Mouse (Mus musculus) limb, embryonic 14.5 days (tissue): ENCODE results near the gene Akr1c14. TPM values are rescaled to one million over a fixed set of nuclear protein-coding genes. Genes with fewer than 3 reads are reported as not detected.

ENCODE experiments used
- ATAC-seq: fragments of 200-750 bp; cut with Nextera tagmentation; 2 replicates; pipeline ENCODE4 v1.8.0; 2017; ENCODE audit warnings: low read depth, moderate number of reproducible peaks, moderate TSS enrichment; ENCODE audit not compliant: low FRiP score
- DNase-seq: peaks from one replicate; pipeline ENCODE4 v3.0.0-alpha.2; 2015; ENCODE audit warnings: low spot score
- H3K27ac ChIP-seq: fragments of 300-500 bp; sonication (generic); replicated peaks from 2 replicates; pipeline ENCODE4 v1.5.1; 2014; ENCODE audit warnings: low read depth, mild to moderate bottlenecking, low read length, moderate library complexity, mixed read lengths
- H3K27me3 ChIP-seq: fragments of 300-500 bp; sonication (generic); 2 replicates; pipeline ENCODE4 v1.6.1; 2014; ENCODE audit warnings: low read length, mixed read lengths; ENCODE audit not compliant: control insufficient read depth, insufficient read depth
- H3K36me3 ChIP-seq: fragments of 300-500 bp; sonication (generic); 2 replicates; pipeline ENCODE4 v1.6.1; 2014; ENCODE audit warnings: mild to moderate bottlenecking, low read length, moderate library complexity, mixed read lengths; ENCODE audit not compliant: control insufficient read depth, insufficient read depth
- H3K4me1 ChIP-seq: fragments of 300-500 bp; sonication (generic); 2 replicates; pipeline ENCODE4 v1.6.1; 2014; ENCODE audit warnings: antibody characterized with exemption, low read length, mixed read lengths; ENCODE audit not compliant: control insufficient read depth, insufficient read depth
- H3K4me2 ChIP-seq: fragments of 300-500 bp; sonication (generic); replicated peaks from 2 replicates; pipeline ENCODE4 v1.6.1; 2014; ENCODE audit warnings: low read depth, mild to moderate bottlenecking, low read length, moderate library complexity; ENCODE audit not compliant: severe bottlenecking
- H3K4me3 ChIP-seq: fragments of 300-500 bp; sonication (generic); replicated peaks from 2 replicates; pipeline ENCODE4 v1.5.1; 2014; ENCODE audit warnings: low read length
- H3K9ac ChIP-seq: fragments of 300-500 bp; sonication (generic); 2 replicates; pipeline ENCODE4 v1.6.1; 2014; ENCODE audit warnings: mild to moderate bottlenecking, low read depth, low read length, moderate library complexity; ENCODE audit not compliant: severe bottlenecking
- H3K9me3 ChIP-seq: fragments of 300-500 bp; sonication (generic); 2 replicates; pipeline ENCODE4 v1.6.1; 2016; ENCODE audit warnings: low read length; ENCODE audit not compliant: control insufficient read depth
- POLR2A ChIP-seq: fragments of 200-500 bp; IDR thresholded peaks from 2 replicates; pipeline ENCODE4 v1.8.0; 2012; ENCODE audit warnings: inconsistent platforms, mild to moderate bottlenecking, moderate library complexity, borderline replicate concordance; ENCODE audit not compliant: insufficient read depth, insufficient read length; ENCODE audit errors: extremely low read depth
- WGBS: fragments of 180-500 bp; shearing (Covaris S2); extraction: QIAGEN DNeasy Blood & Tissue Kit; methylation state at CpG from one replicate; pipeline ENCODE4 v1.1.7; 2014; 5-methylcytosine and 5-hydroxymethylcytosine counted together
- polyA plus RNA-seq, 2 experiments: library from polyadenylated mRNA; depleted of rRNA in 1 of 2; stranded (reverse) in 1 of 2; unstranded in 1 of 2; fragments of >200 nt; fragmentation: Nextera tagmentation in 1 of 2; extraction: Ambion mirVana in 1 of 2; gene quantifications; 2 replicates each; pipeline versions ENCODE4 v1.2.1 to v1.2.3; 2012 to 2014

Akr1c14 gene
- polyA plus RNA-seq (2012; rRNA removed): 0.69 and 1.2 TPM in 2 replicates
- 1.2 and 1.3 TPM in 2 replicates for polyA plus RNA-seq (2014; fragmentation: Nextera tagmentation; extraction: Ambion mirVana)

DNA sequence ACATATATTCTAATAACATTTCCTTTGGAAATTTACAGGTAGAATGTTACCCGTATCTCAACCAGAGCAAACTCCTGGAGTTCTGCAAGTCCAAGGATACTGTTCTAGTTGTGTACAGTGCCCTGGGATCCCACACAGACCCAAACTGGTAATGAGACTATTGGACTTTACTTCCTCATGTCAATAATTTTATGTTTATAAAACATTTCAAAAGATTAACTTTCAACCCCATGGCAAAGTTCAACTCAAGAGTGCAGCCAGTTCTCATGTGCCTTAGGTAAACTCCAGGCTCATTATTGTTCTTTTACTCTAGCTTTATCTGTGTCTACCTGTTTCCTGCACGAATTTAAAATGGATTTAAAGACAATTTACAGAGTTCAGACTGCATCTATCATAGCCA is at the start of gene Akr1c14:
Gene Akr1c14 (plus strand): TSS at position 293 of the 400 bp plus-strand sequence.
- 59% methylated on average over 2 of the region's 2 CpGs for WGBS
- no peak within 1 kb of the TSS for H3K4me3 ChIP-seq
- no peaks in the 10 kb centered on the region for H3K4me1 ChIP-seq
- H3K36me3 ChIP-seq: no peaks in the 10 kb centered on the region
- no peak for TF ChIP-seq POLR2A
- no peaks in the 10 kb centered on the region for H3K27me3 ChIP-seq
- no peak within 1 kb of the TSS for H3K27ac ChIP-seq
- H3K9ac ChIP-seq: no peak within 1 kb of the TSS
- no peaks in the 10 kb centered on the region for H3K9me3 ChIP-seq
- H3K4me2 ChIP-seq: no peak within 1 kb of the TSS
- no peak for DNase-seq
- ATAC-seq: no peak

- 15% methylated on average over 3 of the region's 3 CpGs for WGBS
- Histone ChIP-seq H3K9ac (no peak overlapping the region), H3K9me3 (no peaks in the 10 kb centered on the region), H3K4me2 (no peak overlapping the region), H3K4me3 (no peak overlapping the region), H3K27me3 (no peaks in the 10 kb centered on the region), H3K4me1 (no peaks in the 10 kb centered on the region), H3K27ac (no peak overlapping the region), H3K36me3 (no peaks in the 10 kb centered on the region)
- TF ChIP-seq POLR2A: no peak
- no peak for ATAC-seq
- peak; percentile 68 for DNase-seq
Measured at GRCm38 (mm10) chr13:4001687-4002086, 47.1 kb upstream of the Akr1c14 start.

DNA sequence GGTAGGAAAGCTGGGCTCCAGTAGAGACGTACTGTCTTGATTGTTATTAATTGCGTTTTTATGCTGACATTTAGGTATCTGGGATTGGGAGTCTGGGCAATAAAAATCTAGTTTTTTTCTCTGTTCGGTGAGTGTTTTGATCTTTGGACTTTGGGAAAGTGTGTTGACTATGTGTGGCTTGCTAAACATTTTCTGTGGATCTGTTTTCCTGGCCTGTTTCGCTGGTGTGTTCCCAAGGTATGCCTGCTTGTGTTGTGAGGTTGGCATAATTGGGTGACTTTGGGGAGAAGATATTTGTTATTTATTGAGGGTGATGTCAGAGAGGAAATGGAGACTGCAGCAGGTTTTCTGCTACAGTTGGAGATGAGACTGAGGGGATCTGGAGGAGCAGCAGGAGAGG is 38.0 kb upstream of the Akr1c14 start:
- no peak overlapping the region for H3K4me2 ChIP-seq
- H3K36me3 ChIP-seq: no peaks in the 10 kb centered on the region
- no peak for DNase-seq
- no peak for ATAC-seq
- no peaks in the 10 kb centered on the region for H3K9me3 ChIP-seq
- no peak overlapping the region for H3K27ac ChIP-seq
- H3K4me3 ChIP-seq: no peak overlapping the region
- 81% methylated on average over 4 of the region's 4 CpGs for WGBS
- H3K9ac ChIP-seq: no peak overlapping the region
- no peak for TF ChIP-seq POLR2A
- no peaks in the 10 kb centered on the region for H3K4me1 ChIP-seq
- no peaks in the 10 kb centered on the region for H3K27me3 ChIP-seq

GRCm38 (mm10) chr13:4013811-4014210 is 35.0 kb upstream of the Akr1c14 start:
- no peaks in the 10 kb centered on the region for H3K4me1 ChIP-seq
- ATAC-seq: no peak
- no peaks in the 10 kb centered on the region for H3K36me3 ChIP-seq
- DNase-seq: peak; percentile 27
- H3K27ac ChIP-seq: no peak overlapping the region
- no peak overlapping the region for H3K4me3 ChIP-seq
- no peaks in the 10 kb centered on the region for H3K9me3 ChIP-seq
- no peak overlapping the region for H3K4me2 ChIP-seq
- TF ChIP-seq POLR2A: no peak
- H3K9ac ChIP-seq: no peak overlapping the region
- H3K27me3 ChIP-seq: no peaks in the 10 kb centered on the region

DNA sequence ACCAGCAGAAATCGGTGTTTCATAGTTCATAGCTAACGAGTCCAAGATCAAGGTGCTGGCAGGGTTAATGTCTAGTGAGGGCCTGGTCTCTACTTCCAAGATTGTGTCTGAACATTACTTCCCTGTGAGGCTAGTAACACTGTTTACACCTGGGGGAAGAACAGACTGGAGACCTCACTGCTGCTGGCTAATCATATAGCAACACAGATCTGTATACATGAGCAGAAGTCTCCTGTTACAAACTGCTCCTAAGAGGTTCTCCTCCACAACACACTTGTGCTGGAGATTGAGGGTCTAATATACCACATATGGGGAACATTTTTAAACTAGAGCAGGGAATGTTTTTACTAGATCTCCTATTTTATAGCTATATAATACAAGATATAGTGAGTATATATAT is 18.9 kb upstream of the Akr1c14 start:
- Histone ChIP-seq H3K4me1 (no peaks in the 10 kb centered on the region), H3K4me2 (no peak overlapping the region), H3K36me3 (no peaks in the 10 kb centered on the region), H3K27ac (no peak overlapping the region), H3K9me3 (no peaks in the 10 kb centered on the region), H3K9ac (no peak overlapping the region), H3K27me3 (no peaks in the 10 kb centered on the region), H3K4me3 (no peak overlapping the region)
- ATAC-seq: peak; percentile 60; the same call in 1 of the 2 replicates
- no peak for TF ChIP-seq POLR2A
- WGBS: 38% methylated on average over 2 of the region's 2 CpGs
- DNase-seq: no peak

DNA sequence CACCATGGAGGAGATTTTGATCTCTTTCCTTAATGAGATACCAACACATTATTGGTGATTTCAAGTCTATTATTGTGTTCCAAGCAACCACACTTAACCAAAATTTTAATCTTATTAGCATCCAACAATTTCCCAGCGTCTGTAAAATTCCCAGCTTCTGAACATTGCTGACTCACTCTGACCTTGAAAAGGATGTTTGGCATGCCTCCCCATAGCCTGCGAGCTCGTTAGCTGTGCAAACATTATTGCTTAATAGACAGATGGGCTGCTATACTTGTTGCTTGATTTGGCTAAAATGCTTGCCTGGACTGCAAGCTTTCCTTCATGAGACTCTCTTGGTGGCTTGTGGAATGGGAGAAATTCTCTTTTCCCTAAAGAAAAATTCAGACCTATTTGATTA is 16.3 kb upstream of the Akr1c14 start:
- H3K27ac ChIP-seq: no peak overlapping the region
- H3K36me3 ChIP-seq: no peaks in the 10 kb centered on the region
- no peak for DNase-seq
- no peak for TF ChIP-seq POLR2A
- no peaks in the 10 kb centered on the region for H3K9me3 ChIP-seq
- H3K9ac ChIP-seq: no peak overlapping the region
- no peak for ATAC-seq
- no peak overlapping the region for H3K4me2 ChIP-seq
- no peaks in the 10 kb centered on the region for H3K4me1 ChIP-seq
- H3K27me3 ChIP-seq: no peaks in the 10 kb centered on the region
- H3K4me3 ChIP-seq: no peak overlapping the region
- 46% methylated on average over 3 of the region's 3 CpGs for WGBS
